Mouse (Mus musculus): ENCODE results near the gene Slc25a38.

GRCm38 (mm10) chr9:120111156-120111945, 1.2 kb downstream of the Slc25a38 start:
- TF ChIP-seq CTCF (conservative IDR thresholded peaks at IDR 0.05; ENCODE audit: low read length) (no peak), POU5F1 (IDR thresholded peaks at IDR 0.05; ENCODE audit: borderline replicate concordance, low read length) (no peak)
